Mouse (Mus musculus) testis, adult 2 months (tissue): ENCODE results near the gene Acoxl.

Experiments used
- CTCF ChIP-seq: fragments of 200-500 bp; IDR thresholded peaks from 2 replicates; pipeline ENCODE4 v1.5.1; 2012; ENCODE audit warnings: low read depth, mild to moderate bottlenecking, inconsistent platforms, low read length, moderate library complexity; ENCODE audit not compliant: control insufficient read depth, insufficient read depth, insufficient replicate concordance
- POLR2A ChIP-seq: fragments of 200-500 bp; IDR thresholded peaks from 2 replicates; pipeline ENCODE4 v1.6.1; 2012; ENCODE audit warnings: low read depth, mild to moderate bottlenecking, inconsistent platforms, low read length, moderate library complexity; ENCODE audit not compliant: control insufficient read depth

- TF ChIP-seq POLR2A (peak; percentile 67), CTCF (no peak)
Measured at GRCm38 (mm10) chr2:127831401-127832102, 7.1 kb upstream of the Acoxl start, which contains the start of gene Bub1.
